Mouse (Mus musculus): ENCODE results near the gene Ccdc130.
A peak's percentile ranks its signal among the peaks of the same experiment; 100 is the strongest.

Ccdc130 gene

GRCm38 (mm10) chr8:84222566-84223165 lies 47.5 kb downstream of the Ccdc130 start:
- no peaks in the 10 kb centered on the region for H3K27me3 ChIP-seq (ENCODE audit: control insufficient read depth, insufficient read depth, low read length, poor library complexity, severe bottlenecking)
- DNase-seq (ENCODE audit: low read depth, low spot score) = no peak
- H3K36me3 ChIP-seq (ENCODE audit: control insufficient read depth, insufficient read depth, low read length, poor library complexity, severe bottlenecking) = peaks cover 2% of the 10 kb centered on the region; the same call in 1 of the 2 replicates

GRCm38 (mm10) chr8:84220105-84220504 lies 50.1 kb downstream of the Ccdc130 start:
- DNase-seq (ENCODE audit: low read depth, low spot score) = peak; percentile 71
- H3K27me3 ChIP-seq (ENCODE audit: control insufficient read depth, insufficient read depth, low read length, poor library complexity, severe bottlenecking) = no peaks in the 10 kb centered on the region
- H3K36me3 ChIP-seq (ENCODE audit: control insufficient read depth, insufficient read depth, low read length, poor library complexity, severe bottlenecking) = peaks cover 2% of the 10 kb centered on the region; the same call in 1 of the 2 replicates

DNA sequence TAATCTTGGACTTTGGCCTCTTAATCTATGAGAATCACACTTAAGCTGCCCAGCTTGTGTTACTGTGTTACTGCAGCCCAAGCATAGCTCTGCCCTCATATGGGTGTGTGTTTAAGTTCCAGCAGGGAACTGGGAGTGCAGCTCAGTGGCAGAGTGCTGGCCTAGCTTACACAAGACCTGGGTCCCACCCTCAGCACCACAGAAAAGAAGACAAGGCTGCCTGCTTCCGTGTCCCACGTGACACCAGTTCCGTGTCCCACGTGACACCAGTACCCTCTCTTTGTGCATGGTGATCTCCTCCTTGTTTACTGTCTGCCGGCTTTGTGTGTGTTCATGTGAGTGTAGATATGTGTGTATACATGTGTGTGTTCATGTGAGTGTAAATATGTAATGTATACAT lies 52.0 kb downstream of the Ccdc130 start:
- Histone ChIP-seq H3K36me3 (ENCODE audit: control insufficient read depth, insufficient read depth, low read length, poor library complexity, severe bottlenecking) (peaks cover 2% of the 10 kb centered on the region; the same call in 1 of the 2 replicates), H3K27me3 (ENCODE audit: control insufficient read depth, insufficient read depth, low read length, poor library complexity, severe bottlenecking) (no peaks in the 10 kb centered on the region)
- DNase-seq (ENCODE audit: low read depth, low spot score) = no peak

DNA sequence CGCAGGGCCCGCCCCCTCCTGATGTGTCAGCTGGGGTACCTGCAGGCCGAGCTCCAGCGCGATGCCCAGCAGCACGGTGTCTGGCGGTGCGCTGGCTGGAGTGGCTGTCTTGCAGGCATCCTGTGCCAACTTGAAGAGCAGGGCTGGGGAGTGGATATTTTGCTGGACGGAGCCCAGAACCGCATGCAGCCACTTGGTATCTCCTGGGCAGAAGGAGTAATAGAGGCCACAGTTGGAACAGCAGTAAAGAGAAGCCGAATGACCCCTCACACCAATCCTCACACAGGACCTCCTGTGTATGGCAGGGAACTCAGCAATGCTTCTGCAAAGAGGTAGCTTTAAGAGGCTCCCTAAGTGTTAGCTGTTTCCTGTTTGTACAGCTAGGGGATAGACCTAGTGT lies 53.0 kb downstream of the Ccdc130 start:
- no peaks in the 10 kb centered on the region for H3K27me3 ChIP-seq (ENCODE audit: control insufficient read depth, insufficient read depth, low read length, poor library complexity, severe bottlenecking)
- DNase-seq (ENCODE audit: low read depth, low spot score) = no peak

DNA sequence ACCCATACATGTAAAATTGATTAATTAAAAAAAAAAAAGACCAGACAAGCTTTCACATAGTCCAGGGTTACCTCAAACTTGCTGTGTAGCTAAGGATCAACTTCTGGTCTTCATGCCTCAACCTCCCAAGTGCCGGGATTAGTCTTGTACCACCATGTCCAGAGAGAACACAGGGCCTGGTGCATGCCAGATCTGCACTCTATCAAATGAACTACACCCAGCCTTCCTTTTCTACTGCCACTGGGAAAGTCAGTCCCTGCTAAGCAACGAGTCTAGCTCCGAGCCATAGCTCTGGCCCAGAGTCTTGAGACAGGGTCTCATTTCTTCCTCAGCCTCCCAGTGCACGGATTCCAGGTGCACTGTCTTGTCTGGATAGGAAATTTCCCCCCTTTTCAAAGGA lies 56.9 kb downstream of the Ccdc130 start:
- H3K36me3 ChIP-seq (ENCODE audit: control insufficient read depth, insufficient read depth, low read length, poor library complexity, severe bottlenecking) = peaks cover 6% of the 10 kb centered on the region
- no peak for DNase-seq (ENCODE audit: low read depth, low spot score)
- no peaks in the 10 kb centered on the region for H3K27me3 ChIP-seq (ENCODE audit: control insufficient read depth, insufficient read depth, low read length, poor library complexity, severe bottlenecking)

More for the DNA sequence above, 53.0 kb downstream of the Ccdc130 start:
- peaks cover 2% of the 10 kb centered on the region; the same call in 1 of the 2 replicates for H3K36me3 ChIP-seq (ENCODE audit: control insufficient read depth, insufficient read depth, low read length, poor library complexity, severe bottlenecking)

- Histone ChIP-seq H3K27me3 (ENCODE audit: control insufficient read depth, insufficient read depth, low read length, poor library complexity, severe bottlenecking) (no peaks in the 10 kb centered on the region), H3K36me3 (ENCODE audit: control insufficient read depth, insufficient read depth, low read length, poor library complexity, severe bottlenecking) (peaks cover 4% of the 10 kb centered on the region)
- DNase-seq (ENCODE audit: low read depth, low spot score) = no peak
Measured at GRCm38 (mm10) chr8:84211881-84212563, 58.2 kb downstream of the Ccdc130 start.

DNA sequence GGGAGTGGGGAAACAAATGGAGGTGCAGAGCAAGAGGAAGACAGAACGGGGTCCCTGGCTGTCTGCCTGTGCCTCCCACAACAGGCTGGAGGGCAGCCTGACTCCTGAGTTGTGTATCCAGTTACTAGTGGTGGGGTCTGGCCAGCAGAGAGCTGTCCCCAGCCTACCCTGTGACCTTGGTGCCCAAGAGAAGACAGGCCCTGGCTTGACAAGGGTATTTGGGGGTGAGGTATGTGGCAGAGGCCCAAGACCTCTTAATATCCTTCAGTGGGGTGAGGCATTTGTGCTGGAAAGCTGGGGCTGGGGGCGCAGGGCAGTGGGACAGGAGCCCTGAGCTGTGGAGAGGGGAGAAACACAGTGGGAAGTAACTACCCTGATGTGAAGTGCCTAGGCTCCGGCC lies 59.0 kb downstream of the Ccdc130 start:
- no peak for DNase-seq (ENCODE audit: low read depth, low spot score)
- peaks cover 4% of the 10 kb centered on the region for H3K36me3 ChIP-seq (ENCODE audit: control insufficient read depth, insufficient read depth, low read length, poor library complexity, severe bottlenecking)
- H3K27me3 ChIP-seq (ENCODE audit: control insufficient read depth, insufficient read depth, low read length, poor library complexity, severe bottlenecking) = no peaks in the 10 kb centered on the region

- no peaks in the 10 kb centered on the region for H3K27me3 ChIP-seq (ENCODE audit: control insufficient read depth, insufficient read depth, low read length, poor library complexity, severe bottlenecking)
- H3K36me3 ChIP-seq (ENCODE audit: control insufficient read depth, insufficient read depth, low read length, poor library complexity, severe bottlenecking) = peaks cover 4% of the 10 kb centered on the region; the same call in 1 of the 2 replicates
- DNase-seq (ENCODE audit: low read depth, low spot score) = peak; percentile 91
Measured at GRCm38 (mm10) chr8:84210167-84210791, 59.9 kb downstream of the Ccdc130 start.

DNA sequence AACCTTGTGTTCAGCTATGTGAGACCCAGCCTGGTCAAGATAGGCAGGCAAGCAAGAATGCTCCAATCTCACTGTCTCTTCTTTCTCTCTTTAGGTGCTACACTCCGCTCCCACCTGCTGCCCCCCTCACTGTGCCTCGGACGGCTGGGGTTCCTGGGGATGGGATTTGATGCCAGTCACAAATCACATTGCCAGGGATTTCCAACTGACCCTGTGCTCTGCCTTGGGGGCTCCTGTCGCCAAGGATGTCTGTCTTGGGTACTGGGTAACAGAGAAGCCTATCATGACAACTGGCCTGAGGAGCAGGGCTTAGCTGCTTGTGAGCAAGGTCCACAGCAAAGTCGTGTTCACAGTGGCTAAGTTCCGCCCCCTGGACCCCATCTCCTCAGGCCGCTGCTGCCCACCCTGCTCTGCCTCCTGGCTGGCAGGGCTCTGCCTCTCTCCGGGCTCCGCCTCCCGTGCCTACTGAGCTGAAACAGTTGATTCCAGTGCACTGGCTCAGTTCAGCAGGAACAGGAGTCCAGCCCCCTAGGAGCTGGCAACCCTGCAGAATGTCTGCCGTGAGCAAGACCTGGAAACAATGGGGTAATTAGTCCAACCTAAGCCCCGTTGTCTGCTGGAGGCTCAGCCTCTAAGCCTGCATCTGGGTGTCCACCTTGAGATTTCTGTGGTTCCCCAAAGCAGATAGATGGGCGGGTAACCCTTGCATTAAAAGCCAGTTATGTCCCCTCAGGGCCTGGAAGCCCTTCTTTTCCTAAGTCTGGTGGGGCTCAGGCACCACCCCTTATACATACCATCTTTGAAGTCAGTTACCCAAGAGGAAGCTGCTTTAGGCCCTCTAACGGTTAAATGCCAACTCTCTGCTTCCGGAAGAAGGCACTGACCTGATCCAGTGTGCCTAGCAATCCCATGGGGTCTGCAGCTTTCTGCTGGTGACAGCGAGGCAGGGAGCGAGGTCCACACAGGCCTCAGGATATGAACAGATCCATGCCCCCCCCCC lies 61.5 kb downstream of the Ccdc130 start:
- Histone ChIP-seq H3K36me3 (ENCODE audit: control insufficient read depth, insufficient read depth, low read length, poor library complexity, severe bottlenecking) (peaks cover 4% of the 10 kb centered on the region; the same call in 1 of the 2 replicates), H3K27me3 (ENCODE audit: control insufficient read depth, insufficient read depth, low read length, poor library complexity, severe bottlenecking) (no peaks in the 10 kb centered on the region)
- peak; percentile 45 for DNase-seq (ENCODE audit: low read depth, low spot score)

DNA sequence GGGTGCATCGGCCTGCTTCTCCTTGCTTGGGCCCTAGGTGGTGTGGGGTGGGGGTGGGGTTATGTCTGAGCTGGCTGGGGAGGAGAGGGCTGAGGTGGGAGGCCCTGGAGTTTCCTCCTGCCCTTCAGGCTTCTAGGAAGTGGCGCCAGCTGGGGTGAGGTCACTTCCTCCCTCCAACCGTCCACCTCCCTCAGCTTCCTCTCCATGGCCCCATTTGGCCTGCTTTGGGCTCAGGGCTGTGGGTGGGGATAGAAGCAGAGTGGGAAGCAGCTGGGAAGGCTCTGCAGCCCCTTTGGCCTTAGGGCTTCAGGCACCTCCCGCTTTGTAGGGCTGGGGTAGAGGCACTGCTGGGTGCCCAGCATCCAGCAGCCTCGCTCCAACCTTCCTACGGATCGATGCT lies 62.4 kb downstream of the Ccdc130 start:
- no peaks in the 10 kb centered on the region for H3K27me3 ChIP-seq (ENCODE audit: control insufficient read depth, insufficient read depth, low read length, poor library complexity, severe bottlenecking)
- H3K36me3 ChIP-seq (ENCODE audit: control insufficient read depth, insufficient read depth, low read length, poor library complexity, severe bottlenecking) = peaks cover 4% of the 10 kb centered on the region; the same call in 1 of the 2 replicates
- DNase-seq (ENCODE audit: low read depth, low spot score) = peak; percentile 52
